In genomic region chr5:112182775-112183174, GRCm38 (mm10) we compare ENCODE assay signal across 9 mouse cellular contexts.
DNase-seq lines count a peak whose midpoint lies in the region; ATAC-seq and TF ChIP-seq lines count a peak whose summit lies in the region.
"Had no signal": no experiment of that assay in that cellular context is flagged by ENCODE, and none has a peak within 500 bp of the region (broad histone marks: within the 10 kb centered on the region; RNA-seq: fewer than 3 reads in every experiment).

No protein-coding gene starts in this region.

- H3K4me3 ChIP-seq in heart, postnatal 0 days (ENCODE audit: low read depth, low read length), result no peak overlapping the region
- no peak overlapping the region for H3K4me3 ChIP-seq in heart, embryonic 11.5 days (ENCODE audit: low read depth, low read length)
- H3K4me3 ChIP-seq in cortical plate, adult 2 months (ENCODE audit: insufficient read depth, low read length), result no peak overlapping the region
- no peak overlapping the region for H3K4me3 ChIP-seq in liver, postnatal 0 days (ENCODE audit: low read depth, low read length)

- no peak for TF ChIP-seq POLR2A in cortical plate, adult 2 months (IDR thresholded peaks at IDR 0.05; ENCODE audit: extremely low read depth, insufficient read depth, low read length)

- peak; percentile 49 for TF ChIP-seq CTCF in heart, postnatal 0 days (IDR thresholded peaks at IDR 0.05; ENCODE audit: low read depth)
- TF ChIP-seq CTCF in cortical plate, adult 2 months (IDR thresholded peaks at IDR 0.05; ENCODE audit: extremely low read depth, insufficient read depth, low read length), result peak; percentile 45
- TF ChIP-seq CTCF in liver, postnatal 0 days (IDR thresholded peaks at IDR 0.05; ENCODE audit: low read depth), result peak; percentile 71

- no peak overlapping the region for H3K9ac ChIP-seq in heart, postnatal 0 days (replicated peaks; ENCODE audit: low read depth, low read length)
- H3K9ac ChIP-seq in heart, embryonic 11.5 days (ENCODE audit: low read depth, low read length), result no peak overlapping the region
- no peak overlapping the region for H3K9ac ChIP-seq in liver, postnatal 0 days (replicated peaks)

- no peaks in the 10 kb centered on the region for H3K4me1 ChIP-seq in heart, postnatal 0 days (ENCODE audit: control insufficient read depth, insufficient read depth)
- H3K4me1 ChIP-seq in heart, embryonic 11.5 days (ENCODE audit: control insufficient read depth, insufficient read depth, low read length), result no peaks in the 10 kb centered on the region
- H3K4me1 ChIP-seq in cortical plate, adult 2 months (ENCODE audit: control insufficient read depth, insufficient read depth, low read length), result no peaks in the 10 kb centered on the region
- no peaks in the 10 kb centered on the region for H3K4me1 ChIP-seq in liver, postnatal 0 days (ENCODE audit: insufficient read depth)

- H3K36me3 ChIP-seq in heart, postnatal 0 days (replicated peaks; ENCODE audit: control insufficient read depth, insufficient read depth, low read length), result no peaks in the 10 kb centered on the region
- no peaks in the 10 kb centered on the region for H3K36me3 ChIP-seq in heart, embryonic 11.5 days (ENCODE audit: control insufficient read depth, insufficient read depth, low read length)
- H3K36me3 ChIP-seq in liver, postnatal 0 days (replicated peaks; ENCODE audit: insufficient read depth, low read length), result no peaks in the 10 kb centered on the region

- no peak for ATAC-seq in heart, postnatal 0 days (ENCODE audit: insufficient read depth, low read depth)
- no peak for ATAC-seq in heart, embryonic 11.5 days (replicated peaks; ENCODE audit: insufficient number of reproducible peaks, low FRiP score, low TSS enrichment)
- no peak for ATAC-seq in liver, postnatal 0 days

- DNase-seq in heart, postnatal 0 days (ENCODE audit: low spot score), result peak; percentile 11
- DNase-seq in right cerebral cortex, adult 2 months (ENCODE audit: low spot score in 2 of 2), result peak; percentile 26 to 32
- DNase-seq in right cerebral cortex, adult 18-20 months, result no peak
- peak; percentile 24 for DNase-seq in liver, postnatal 0 days
- DNase-seq in thymus, postnatal 4 days, result peak; percentile 55
- no peak for DNase-seq in ovary, postnatal 36 days (ENCODE audit: low spot score)

- TF ChIP-seq EP300 in heart, postnatal 0 days (IDR thresholded peaks at IDR 0.05; ENCODE audit: low read depth), result no peak
- no peak for TF ChIP-seq EP300 in liver, postnatal 0 days (IDR thresholded peaks at IDR 0.05; ENCODE audit: low read depth)

- H3K4me2 ChIP-seq in heart, postnatal 0 days (ENCODE audit: low read depth, low read length), result no peak overlapping the region
- no peak overlapping the region for H3K4me2 ChIP-seq in heart, embryonic 11.5 days
- H3K4me2 ChIP-seq in liver, postnatal 0 days (ENCODE audit: low read depth, low read length), result no peak overlapping the region

- WGBS in heart, postnatal 0 days, result 45% methylated on average over 8 of the region's 8 CpGs
- 37% methylated on average over 8 of the region's 8 CpGs for WGBS in heart, embryonic 11.5 days (ENCODE audit: insufficient replicate concordance)
- 35% methylated on average over 8 of the region's 8 CpGs for WGBS in liver, postnatal 0 days (ENCODE audit: insufficient replicate concordance)

- no peaks in the 10 kb centered on the region for H3K9me3 ChIP-seq in heart, postnatal 0 days (replicated peaks; ENCODE audit: control insufficient read depth, low read length)
- no peaks in the 10 kb centered on the region for H3K9me3 ChIP-seq in heart, embryonic 11.5 days (replicated peaks; ENCODE audit: control insufficient read depth, low read length)
- no peaks in the 10 kb centered on the region for H3K9me3 ChIP-seq in liver, postnatal 0 days (ENCODE audit: low read length)

- no peak overlapping the region for H3K27ac ChIP-seq in heart, postnatal 0 days (ENCODE audit: low read depth)
- H3K27ac ChIP-seq in heart, embryonic 11.5 days (ENCODE audit: low read depth, low read length), result no peak overlapping the region
- no peak overlapping the region for H3K27ac ChIP-seq in cortical plate, adult 2 months (ENCODE audit: insufficient read depth, low read length)
- no peak overlapping the region for H3K27ac ChIP-seq in liver, postnatal 0 days (ENCODE audit: low read depth)
- H3K27ac ChIP-seq: macrophage had no signal

- peaks cover 28% of the 10 kb centered on the region for H3K27me3 ChIP-seq in heart, postnatal 0 days (ENCODE audit: control insufficient read depth, insufficient read depth, low read length)
- H3K27me3 ChIP-seq in heart, embryonic 11.5 days (ENCODE audit: control insufficient read depth, insufficient read depth, low read length), result peaks cover 12% of the 10 kb centered on the region; the same call in 1 of the 2 replicates
- 0 out of 2 replicates have a peak, but pooled peaks cover 8% of the 10 kb centered on the region for H3K27me3 ChIP-seq in liver, postnatal 0 days (ENCODE audit: insufficient read depth, low read length)

Comparison
In these comparisons a context has a peak if more than half of its experiments do, and no peak if none do; other contexts are left out.
1. DNase-seq: peak in heart, postnatal 0 days (single experiment), right cerebral cortex, adult 2 months (2 of 2), liver, postnatal 0 days (single experiment) and thymus, postnatal 4 days (single experiment); none in right cerebral cortex, adult 18-20 months (single experiment) and ovary, postnatal 36 days (single experiment).
2. Peak in every context shown above with its lines, with median percentiles within 50 percentile points of each other: CTCF ChIP-seq.